Mouse (Mus musculus): ENCODE data around the gene Diras1.

GRCm38 (mm10) chr10:80984223-80984622 lies 41.2 kb downstream of the Diras1 start:
- no peak for TF ChIP-seq POLR2A (IDR thresholded peaks at IDR 0.05; ENCODE audit: control insufficient read depth, extremely low read depth, insufficient read depth, low read length, poor library complexity)
- no peak for TF ChIP-seq CTCF (IDR thresholded peaks at IDR 0.05; ENCODE audit: borderline replicate concordance, control insufficient read depth, extremely low read depth, insufficient read depth, low read length, poor library complexity)

All from thymus, adult 2 months (tissue).